Mouse (Mus musculus): ENCODE data around the gene B4galt5. TPM values are rescaled to one million over a fixed set of nuclear protein-coding genes. Genes with fewer than 3 reads are reported as not detected.

Gene B4galt5
- polyA plus RNA-seq, 1 experiment from 2014 or later: 10.1 TPM

DNA sequence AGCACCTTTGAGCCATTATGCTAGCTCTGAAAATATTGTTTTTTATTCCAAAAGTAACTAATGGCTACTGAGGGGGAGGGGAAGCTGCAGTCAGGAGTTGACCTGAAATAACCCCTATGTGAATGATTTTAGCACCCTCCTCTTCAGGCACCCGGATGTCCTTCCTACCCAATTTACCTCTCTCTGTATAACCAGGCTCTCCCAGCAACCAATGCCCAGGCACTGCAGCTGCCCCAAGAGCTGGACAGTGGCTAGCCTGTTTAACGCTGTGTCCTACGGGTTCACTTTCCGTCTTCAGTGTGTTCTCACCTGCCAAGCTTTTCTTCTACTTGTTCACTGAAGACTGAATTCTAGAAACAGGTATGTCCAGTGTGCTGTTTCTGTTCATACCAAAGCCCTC lies 14.7 kb downstream of the B4galt5 start:
- peaks cover 32% of the 10 kb centered on the region for H3K4me1 ChIP-seq (ENCODE audit: control insufficient read depth, insufficient read depth, low read length)
- whole genome bisulfite sequencing: 79% methylated on average over 4 of the region's 4 CpGs
- no peak for ATAC-seq (ENCODE audit: insufficient number of reproducible peaks, insufficient read depth, low FRiP score, low read depth)

DNA sequence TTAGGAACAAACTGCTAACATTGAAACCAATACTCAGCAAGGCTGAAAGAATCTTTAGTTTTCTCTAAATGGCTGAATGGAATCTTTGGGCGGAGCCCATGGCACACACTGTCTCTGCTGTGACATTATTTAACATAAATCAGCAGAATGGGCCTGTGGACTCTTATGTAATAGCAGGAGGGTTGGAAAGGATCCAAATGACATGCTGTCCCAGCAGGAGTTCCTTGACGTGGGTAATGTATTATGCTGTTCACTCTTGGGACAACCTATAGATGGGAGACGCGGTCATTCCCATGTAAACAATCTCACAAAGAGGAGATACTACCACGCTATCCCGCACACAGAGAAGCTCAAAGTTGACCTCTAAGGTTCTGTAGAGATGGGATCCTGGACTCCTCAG lies 15.5 kb downstream of the B4galt5 start:
- H3K9me3 ChIP-seq (ENCODE audit: control insufficient read depth, low read depth, low read length): no peaks in the 10 kb centered on the region
- no peak overlapping the region for H3K9ac ChIP-seq (replicated peaks; ENCODE audit: low read depth, low read length)
- 51% methylated on average over 6 of the region's 6 CpGs for WGBS
- no peak for ATAC-seq (ENCODE audit: insufficient number of reproducible peaks, insufficient read depth, low FRiP score, low read depth)
- no peaks in the 10 kb centered on the region for H3K27me3 ChIP-seq (ENCODE audit: control insufficient read depth, insufficient read depth, low read length)
- H3K4me1 ChIP-seq (ENCODE audit: control insufficient read depth, insufficient read depth, low read length): peaks cover 32% of the 10 kb centered on the region
- H3K36me3 ChIP-seq (ENCODE audit: control insufficient read depth, insufficient read depth, low read length): no peaks in the 10 kb centered on the region
- no peak overlapping the region for H3K27ac ChIP-seq (ENCODE audit: low read length)
- no peak overlapping the region for H3K4me2 ChIP-seq (replicated peaks; ENCODE audit: low read depth, low read length)
- H3K4me3 ChIP-seq (ENCODE audit: low read depth, low read length): no peak overlapping the region

More for the DNA sequence above, 14.7 kb downstream of the B4galt5 start:
- Histone ChIP-seq H3K9ac (replicated peaks; ENCODE audit: low read depth, low read length) (no peak overlapping the region), H3K4me3 (ENCODE audit: low read depth, low read length) (no peak overlapping the region), H3K9me3 (ENCODE audit: control insufficient read depth, low read depth, low read length) (no peaks in the 10 kb centered on the region), H3K36me3 (ENCODE audit: control insufficient read depth, insufficient read depth, low read length) (no peaks in the 10 kb centered on the region), H3K4me2 (replicated peaks; ENCODE audit: low read depth, low read length) (no peak overlapping the region), H3K27me3 (ENCODE audit: control insufficient read depth, insufficient read depth, low read length) (no peaks in the 10 kb centered on the region), H3K27ac (ENCODE audit: low read length) (no peak overlapping the region)

DNA sequence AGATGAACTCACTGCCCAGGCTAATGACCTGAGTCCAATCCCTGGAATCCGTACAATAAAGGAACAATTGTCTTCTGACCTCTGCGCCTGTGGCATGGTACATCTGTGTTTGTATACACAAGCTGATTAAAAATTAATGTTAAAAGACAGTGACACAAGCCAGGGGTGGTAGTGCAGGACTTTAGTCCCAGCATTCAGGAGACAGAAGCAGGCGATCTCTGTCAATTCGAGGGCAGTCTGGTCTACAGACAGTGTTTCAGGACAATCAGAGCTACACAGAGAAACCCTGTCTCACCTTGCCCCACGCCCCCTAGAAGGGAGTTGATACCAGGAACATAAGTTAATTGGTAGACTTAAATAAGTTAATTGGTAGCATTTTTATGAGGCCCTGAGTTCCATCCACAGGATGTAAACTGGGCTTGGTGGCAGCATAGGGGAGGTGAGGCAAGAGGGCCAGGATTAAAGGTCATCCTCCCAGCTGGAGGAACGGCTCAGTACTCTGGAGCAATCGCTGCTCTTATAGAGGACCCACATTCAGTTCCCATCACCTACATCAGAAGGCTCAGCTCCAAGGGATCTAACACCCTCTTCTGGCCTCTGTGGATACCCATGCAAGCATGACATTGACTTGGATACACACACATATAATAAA lies 16.5 kb downstream of the B4galt5 start:
- Histone ChIP-seq H3K4me3 (ENCODE audit: low read depth, low read length) (no peak overlapping the region), H3K4me1 (ENCODE audit: control insufficient read depth, insufficient read depth, low read length) (peaks cover 28% of the 10 kb centered on the region), H3K36me3 (ENCODE audit: control insufficient read depth, insufficient read depth, low read length) (no peaks in the 10 kb centered on the region), H3K27me3 (ENCODE audit: control insufficient read depth, insufficient read depth, low read length) (no peaks in the 10 kb centered on the region), H3K4me2 (replicated peaks; ENCODE audit: low read depth, low read length) (no peak overlapping the region), H3K9ac (replicated peaks; ENCODE audit: low read depth, low read length) (no peak overlapping the region), H3K27ac (ENCODE audit: low read length) (no peak overlapping the region), H3K9me3 (ENCODE audit: control insufficient read depth, low read depth, low read length) (no peaks in the 10 kb centered on the region)
- WGBS: 72% methylated on average over 7 of the region's 7 CpGs
- no peak for ATAC-seq (ENCODE audit: insufficient number of reproducible peaks, insufficient read depth, low FRiP score, low read depth)

DNA sequence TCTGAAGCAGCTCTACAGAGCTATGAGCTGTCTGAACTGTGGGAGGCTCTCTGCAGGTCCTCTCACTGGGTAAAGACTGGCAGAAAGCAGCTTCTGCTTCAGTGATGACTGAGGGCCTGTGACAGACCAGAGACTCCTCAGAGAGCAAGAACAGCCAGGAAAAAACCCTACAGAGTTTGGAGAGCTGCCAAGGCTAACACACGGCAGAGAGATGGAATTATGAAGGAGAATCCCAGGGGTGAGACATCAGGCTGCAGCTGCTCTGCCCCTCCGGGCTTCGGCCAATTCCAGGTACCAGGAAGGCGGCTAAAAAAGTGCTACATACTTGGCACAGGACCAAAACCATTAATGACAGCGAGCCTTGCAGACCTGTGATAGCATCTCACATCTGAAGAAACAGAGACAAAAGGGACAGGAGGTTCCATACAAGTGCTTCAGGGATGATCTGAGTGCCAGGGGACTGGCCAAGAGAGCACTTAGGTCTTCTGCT lies 17.5 kb downstream of the B4galt5 start:
- 24% methylated on average over 5 of the region's 5 CpGs for WGBS
- Histone ChIP-seq H3K9ac (replicated peaks; ENCODE audit: low read depth, low read length) (no peak overlapping the region), H3K4me3 (ENCODE audit: low read depth, low read length) (no peak overlapping the region), H3K9me3 (ENCODE audit: control insufficient read depth, low read depth, low read length) (no peaks in the 10 kb centered on the region), H3K27ac (ENCODE audit: low read length) (no peak overlapping the region), H3K4me1 (ENCODE audit: control insufficient read depth, insufficient read depth, low read length) (peaks cover 20% of the 10 kb centered on the region), H3K27me3 (ENCODE audit: control insufficient read depth, insufficient read depth, low read length) (no peaks in the 10 kb centered on the region), H3K4me2 (replicated peaks; ENCODE audit: low read depth, low read length) (no peak overlapping the region), H3K36me3 (ENCODE audit: control insufficient read depth, insufficient read depth, low read length) (no peaks in the 10 kb centered on the region)
- no peak for ATAC-seq (ENCODE audit: insufficient number of reproducible peaks, insufficient read depth, low FRiP score, low read depth)

DNA sequence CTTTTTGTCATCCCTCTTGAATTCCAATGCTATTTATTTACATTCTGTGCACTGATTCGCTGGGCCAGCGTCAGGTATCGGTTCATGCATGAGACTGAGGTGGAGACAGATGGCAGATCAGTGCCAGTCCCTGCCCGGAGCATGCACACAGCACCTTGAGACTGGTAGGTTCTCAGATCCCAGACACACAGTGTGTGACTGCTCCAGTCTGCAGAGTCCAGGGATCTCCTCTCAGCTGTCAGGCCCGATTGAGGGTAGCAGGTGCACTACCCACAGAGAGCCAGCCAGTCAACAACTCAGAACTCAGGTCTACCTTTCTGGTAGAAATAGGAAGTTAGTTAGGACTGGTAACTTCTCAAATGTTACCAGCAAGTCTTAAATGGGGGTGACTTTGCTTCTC lies 18.4 kb downstream of the B4galt5 start:
- no peak overlapping the region for H3K9ac ChIP-seq (replicated peaks; ENCODE audit: low read depth, low read length)
- no peak overlapping the region for H3K27ac ChIP-seq (ENCODE audit: low read length)
- H3K27me3 ChIP-seq (ENCODE audit: control insufficient read depth, insufficient read depth, low read length): no peaks in the 10 kb centered on the region
- peaks cover 20% of the 10 kb centered on the region for H3K4me1 ChIP-seq (ENCODE audit: control insufficient read depth, insufficient read depth, low read length)
- H3K4me3 ChIP-seq (ENCODE audit: low read depth, low read length): no peak overlapping the region
- H3K36me3 ChIP-seq (ENCODE audit: control insufficient read depth, insufficient read depth, low read length): no peaks in the 10 kb centered on the region
- H3K4me2 ChIP-seq (replicated peaks; ENCODE audit: low read depth, low read length): no peak overlapping the region
- ATAC-seq (ENCODE audit: insufficient number of reproducible peaks, insufficient read depth, low FRiP score, low read depth): no peak
- WGBS: 76% methylated on average over 5 of the region's 5 CpGs
- no peaks in the 10 kb centered on the region for H3K9me3 ChIP-seq (ENCODE audit: control insufficient read depth, low read depth, low read length)

DNA sequence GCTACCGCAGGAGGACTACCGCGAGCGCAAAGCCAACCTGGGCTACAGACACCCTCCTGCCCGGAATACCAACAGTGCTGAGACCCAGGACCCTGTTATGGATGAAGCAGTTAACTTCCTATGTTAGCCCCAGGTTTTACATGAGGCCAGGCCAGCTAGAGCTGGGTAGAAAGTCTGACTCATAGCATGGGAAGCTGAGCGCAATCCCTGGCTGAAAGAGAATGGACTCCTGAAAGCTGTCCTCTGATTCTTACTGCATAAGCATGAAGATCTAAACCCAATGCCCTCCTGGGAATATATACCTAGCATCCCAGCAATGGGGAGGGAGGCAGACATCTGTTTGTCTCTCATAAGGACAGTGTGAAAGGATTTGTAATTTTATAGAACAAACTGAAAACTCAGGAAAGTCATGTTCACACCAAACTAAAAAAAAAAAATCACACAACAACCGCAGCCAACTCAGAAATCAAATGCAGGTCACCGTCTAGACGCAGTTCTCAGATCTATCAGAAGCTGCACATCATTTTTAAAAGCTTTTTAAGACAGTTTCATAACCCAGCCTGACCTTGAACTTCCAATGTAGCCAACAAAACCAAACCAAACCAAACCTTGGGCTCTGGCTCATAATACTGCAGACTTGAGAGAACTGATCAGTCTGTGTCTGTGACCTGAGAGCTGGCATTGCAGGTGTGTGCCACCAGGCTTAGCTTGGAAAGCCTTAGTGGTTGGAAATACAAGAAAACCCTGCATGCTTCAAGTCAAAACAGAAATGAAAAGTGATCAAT lies 19.3 kb downstream of the B4galt5 start:
- Histone ChIP-seq H3K27ac (ENCODE audit: low read length) (no peak overlapping the region), H3K9ac (replicated peaks; ENCODE audit: low read depth, low read length) (no peak overlapping the region), H3K27me3 (ENCODE audit: control insufficient read depth, insufficient read depth, low read length) (no peaks in the 10 kb centered on the region), H3K9me3 (ENCODE audit: control insufficient read depth, low read depth, low read length) (no peaks in the 10 kb centered on the region), H3K4me3 (ENCODE audit: low read depth, low read length) (no peak overlapping the region), H3K4me2 (replicated peaks; ENCODE audit: low read depth, low read length) (no peak overlapping the region), H3K4me1 (ENCODE audit: control insufficient read depth, insufficient read depth, low read length) (peaks cover 18% of the 10 kb centered on the region), H3K36me3 (ENCODE audit: control insufficient read depth, insufficient read depth, low read length) (no peaks in the 10 kb centered on the region)
- ATAC-seq (ENCODE audit: insufficient number of reproducible peaks, insufficient read depth, low FRiP score, low read depth): no peak
- 87% methylated on average over 9 of the region's 9 CpGs for WGBS

DNA sequence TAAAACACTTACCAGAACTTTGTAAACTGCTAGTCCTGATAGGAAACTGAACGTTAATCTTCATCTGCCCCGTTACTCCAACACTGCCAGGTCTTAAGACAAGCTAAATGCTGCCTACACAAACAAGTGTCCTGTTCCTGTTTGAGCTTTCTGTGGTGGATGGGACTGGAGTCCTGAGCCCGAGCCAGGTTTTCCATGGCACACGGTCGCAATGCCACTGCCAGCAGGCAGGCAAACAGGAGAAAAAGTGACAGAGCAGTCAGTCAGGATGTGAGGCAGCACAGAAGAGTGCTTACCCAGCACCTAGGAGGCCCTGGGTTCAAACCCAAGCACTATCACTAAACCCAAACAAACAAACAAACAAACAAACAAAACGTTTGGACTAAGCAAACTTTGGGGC lies 20.6 kb downstream of the B4galt5 start:
- peaks cover 14% of the 10 kb centered on the region for H3K4me1 ChIP-seq (ENCODE audit: control insufficient read depth, insufficient read depth, low read length)
- no peak overlapping the region for H3K27ac ChIP-seq (ENCODE audit: low read length)
- H3K9ac ChIP-seq (replicated peaks; ENCODE audit: low read depth, low read length): no peak overlapping the region
- no peaks in the 10 kb centered on the region for H3K9me3 ChIP-seq (ENCODE audit: control insufficient read depth, low read depth, low read length)
- ATAC-seq (ENCODE audit: insufficient number of reproducible peaks, insufficient read depth, low FRiP score, low read depth): no peak
- no peaks in the 10 kb centered on the region for H3K27me3 ChIP-seq (ENCODE audit: control insufficient read depth, insufficient read depth, low read length)
- 75% methylated on average over 6 of the region's 6 CpGs for WGBS
- no peaks in the 10 kb centered on the region for H3K36me3 ChIP-seq (ENCODE audit: control insufficient read depth, insufficient read depth, low read length)
- H3K4me3 ChIP-seq (ENCODE audit: low read depth, low read length): no peak overlapping the region
- no peak overlapping the region for H3K4me2 ChIP-seq (replicated peaks; ENCODE audit: low read depth, low read length)

DNA sequence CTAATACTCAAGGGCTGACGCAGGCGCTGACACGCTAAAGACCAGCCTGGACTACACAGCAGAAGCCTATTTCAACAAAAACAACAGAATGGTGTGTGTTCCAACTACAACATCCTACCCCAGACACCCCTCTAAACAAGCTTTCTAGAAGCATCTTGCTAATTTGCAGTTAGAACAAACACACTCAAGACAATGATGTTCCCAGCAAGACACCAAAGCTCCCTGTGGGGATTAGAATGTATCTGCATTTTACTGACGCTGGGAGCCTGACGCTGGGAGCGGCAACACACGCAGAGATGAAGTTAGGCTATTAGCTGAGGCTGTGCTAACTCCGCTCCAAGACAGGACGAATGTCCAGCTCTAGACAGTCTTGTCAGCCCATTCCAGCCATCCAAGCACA lies 22.4 kb downstream of the B4galt5 start:
- 77% methylated on average over 9 of the region's 9 CpGs for WGBS
- Histone ChIP-seq H3K4me2 (replicated peaks; ENCODE audit: low read depth, low read length) (no peak overlapping the region), H3K9ac (replicated peaks; ENCODE audit: low read depth, low read length) (no peak overlapping the region), H3K27me3 (ENCODE audit: control insufficient read depth, insufficient read depth, low read length) (no peaks in the 10 kb centered on the region), H3K36me3 (ENCODE audit: control insufficient read depth, insufficient read depth, low read length) (no peaks in the 10 kb centered on the region), H3K27ac (ENCODE audit: low read length) (no peak overlapping the region), H3K4me3 (ENCODE audit: low read depth, low read length) (no peak overlapping the region), H3K4me1 (ENCODE audit: control insufficient read depth, insufficient read depth, low read length) (peaks cover 7% of the 10 kb centered on the region), H3K9me3 (ENCODE audit: control insufficient read depth, low read depth, low read length) (no peaks in the 10 kb centered on the region)
- ATAC-seq (ENCODE audit: insufficient number of reproducible peaks, insufficient read depth, low FRiP score, low read depth): no peak
